Mouse (Mus musculus) stomach, postnatal 0 days (tissue): ENCODE measurements at regions not wholly inside any gene's neighbourhood (a gene's known extent, or its start where the extent isn't known, plus 50 kb on each side); places are given as distances from the start of the nearest gene placed in this dataset.

Experiments
- CTCF ChIP-seq: IDR thresholded peaks from 2 replicates; pipeline ENCODE4 v1.5.1; 2016; ENCODE audit warnings: antibody characterized with exemption, low read depth, mild to moderate bottlenecking, moderate library complexity
- EP300 ChIP-seq: optimal IDR thresholded peaks from 2 replicates; pipeline ENCODE3; 2016; ENCODE audit warnings: antibody characterized with exemption

GRCm38 (mm10) chr3:120662521-120662920, 509.0 kb downstream of the Rwdd3 start:
- TF ChIP-seq EP300 (no peak), CTCF (no peak)
